Mouse (Mus musculus) lung, postnatal 10 days (tissue): ENCODE data around the gene Aldh3b2.

Experiments used
- DNase-seq: peaks from one replicate; pipeline ENCODE4 v3.0.0; 2021

Gene Aldh3b2

DNA sequence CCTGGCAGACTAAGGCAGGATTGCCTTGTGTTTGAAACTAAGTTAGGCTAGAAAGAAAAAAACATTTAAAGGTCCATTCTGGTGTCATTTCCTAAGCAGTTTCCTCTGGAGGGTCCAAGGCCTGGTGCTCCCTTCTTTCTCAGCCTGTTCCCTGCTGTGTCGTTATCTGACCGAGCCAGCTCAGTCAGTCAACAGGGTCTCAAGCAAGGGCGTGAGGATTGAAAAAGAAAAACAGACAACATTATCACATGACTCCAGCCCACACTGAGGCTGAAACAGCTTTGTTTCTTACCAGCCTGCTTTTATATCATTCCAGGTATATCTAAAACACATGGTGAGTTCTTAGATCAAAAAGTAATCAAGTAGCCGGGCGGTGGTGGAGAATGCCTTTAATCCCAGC is 43.5 kb downstream of the Aldh3b2 start:
- DNase-seq: no peak

- DNase-seq: no peak
These were observed 45.9 kb downstream of the Aldh3b2 start for GRCm38 (mm10) chr19:4017921-4018587.

DNA sequence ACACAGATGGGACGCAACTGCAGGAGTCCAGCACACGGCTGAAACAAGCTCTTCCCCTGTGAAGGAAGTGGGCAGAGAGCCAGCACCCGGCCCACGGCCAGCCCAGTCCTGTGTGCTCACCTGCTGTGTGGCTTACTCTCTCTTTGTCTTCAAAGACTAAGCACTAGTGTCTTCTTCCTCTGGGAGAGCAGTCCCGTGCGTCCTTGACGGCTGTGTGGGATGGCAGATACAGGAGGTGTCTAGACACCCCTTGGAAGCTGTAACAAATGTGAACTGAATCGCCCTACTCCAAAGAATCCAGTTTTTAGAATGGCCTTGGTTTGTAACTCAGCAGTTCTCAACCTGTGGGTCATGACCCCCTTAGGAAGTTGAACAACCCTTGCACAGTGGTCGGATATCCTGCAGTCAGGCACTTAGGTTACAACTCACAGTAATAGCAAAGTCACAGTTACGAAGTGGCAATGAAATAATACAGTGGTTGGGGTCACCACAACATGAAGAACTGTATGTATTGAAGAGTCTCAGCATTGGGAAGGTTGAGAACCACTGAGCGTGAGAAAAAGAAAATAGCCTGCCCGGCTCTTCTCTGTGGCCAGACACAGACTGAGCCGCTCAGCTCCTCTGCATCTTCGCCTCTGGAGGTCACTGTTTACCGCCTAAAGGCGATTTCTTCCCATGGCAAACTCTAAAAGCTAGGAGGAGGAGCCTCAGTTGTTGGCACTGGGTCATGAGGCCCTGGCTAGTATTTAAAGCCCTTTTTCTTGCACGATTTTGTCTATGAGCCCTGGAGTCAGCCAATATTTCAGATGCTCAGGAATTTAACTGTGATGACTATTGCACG is 46.8 kb downstream of the Aldh3b2 start:
- DNase-seq: peak; percentile 95

DNA sequence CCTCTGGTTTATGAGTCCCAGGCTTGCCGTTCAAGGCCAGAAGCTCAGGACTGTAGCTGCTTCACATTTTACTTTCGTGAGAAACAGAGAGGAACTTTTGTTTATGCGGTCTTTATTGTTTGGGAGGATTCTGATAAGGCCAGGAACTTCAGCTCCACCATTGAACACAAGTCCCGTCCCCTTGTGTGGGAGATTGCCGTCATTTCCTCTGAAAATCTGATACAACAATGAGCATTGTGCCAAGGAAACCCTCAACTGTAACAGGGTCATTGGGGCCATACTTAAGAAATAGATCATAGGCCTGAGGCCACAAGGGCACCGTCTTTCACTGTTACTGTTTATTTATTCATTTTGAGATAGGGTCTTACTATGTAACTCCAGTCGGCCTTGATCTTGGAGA is 51.1 kb downstream of the Aldh3b2 start:
- no peak for DNase-seq

- no peak for DNase-seq
These were observed 55.4 kb downstream of the Aldh3b2 start for GRCm38 (mm10) chr19:4027576-4027975.
